Mouse (Mus musculus) lung, postnatal 25 days (tissue): ENCODE measurements around the gene Syde1.
"Not testable (repeated sequence)": the region's sequence is repeated elsewhere in the genome, so short reads cannot be mapped to it uniquely, and the experiment has no call there.

Experiments
- DNase-seq: peaks from one replicate; pipeline ENCODE4 v3.0.0; 2022; ENCODE audit warnings: low spot score

The Syde1 gene

DNA sequence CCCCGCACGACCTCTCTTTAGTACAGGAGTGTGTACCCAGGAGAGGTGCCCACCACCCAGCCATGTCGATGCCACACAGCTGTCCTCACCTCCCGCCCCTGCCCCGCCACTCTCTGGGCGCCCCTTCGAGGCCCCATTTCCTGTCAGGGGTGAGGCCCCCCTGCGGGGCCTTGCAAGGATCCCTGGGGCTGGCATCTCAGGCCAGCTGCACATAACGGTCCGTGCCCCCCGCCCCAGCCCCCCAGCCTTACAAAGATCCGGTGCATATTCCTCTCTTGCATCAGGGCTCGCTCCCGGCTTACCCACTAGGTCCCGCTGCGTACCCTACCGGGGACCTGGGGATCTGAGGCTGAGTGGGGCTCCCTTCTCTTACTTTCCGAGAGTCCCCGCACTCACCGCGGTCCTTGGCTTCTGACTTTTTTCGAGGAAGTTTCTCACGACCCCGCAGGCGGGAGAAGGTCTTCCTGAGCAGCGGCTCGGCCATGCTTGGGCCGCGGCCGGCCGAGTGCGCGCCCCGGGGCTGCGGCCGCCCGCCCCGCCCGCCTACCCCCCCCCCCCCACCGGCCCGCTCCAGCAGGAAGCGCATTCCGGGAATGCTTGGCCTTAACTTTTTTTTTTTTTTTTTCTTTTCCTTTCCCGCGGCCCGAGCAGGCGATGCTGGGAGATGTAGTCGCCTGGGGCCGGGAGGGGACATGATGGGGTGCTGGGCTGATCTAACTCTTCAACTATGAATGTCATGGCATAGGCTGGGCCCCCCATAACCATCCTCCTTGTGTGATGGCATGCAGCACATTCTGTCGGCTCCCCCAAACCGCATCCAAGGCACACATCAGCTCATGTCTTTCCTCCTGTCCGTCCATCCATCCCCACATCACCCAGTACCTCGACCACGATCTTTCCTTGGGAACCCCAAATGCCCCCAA, at the start of gene Syde1:
Gene Syde1 (minus strand): TSS at position 559 of the 923 bp plus-strand sequence.
- DNase-seq: peak; percentile 55

DNA sequence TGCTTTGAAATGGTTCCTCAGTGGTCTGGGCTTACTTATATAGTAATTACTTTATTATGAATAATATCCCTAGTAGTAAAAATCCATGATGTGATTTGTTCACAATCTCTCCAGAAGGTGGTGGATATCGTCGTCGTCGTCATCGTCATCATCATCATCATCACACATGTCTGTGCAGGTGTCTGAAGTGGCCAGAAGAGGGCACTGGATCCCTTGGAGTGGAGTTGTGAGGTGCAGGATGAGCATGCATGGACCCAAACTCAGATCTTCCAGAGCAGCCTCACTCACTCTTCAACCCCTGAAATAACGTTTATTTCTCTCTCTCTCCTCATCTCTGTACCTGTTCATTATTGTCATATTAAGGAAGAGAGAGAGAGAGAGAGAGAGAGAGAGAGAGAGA, 40.5 kb upstream of the Syde1 start:
- DNase-seq: no peak

DNA sequence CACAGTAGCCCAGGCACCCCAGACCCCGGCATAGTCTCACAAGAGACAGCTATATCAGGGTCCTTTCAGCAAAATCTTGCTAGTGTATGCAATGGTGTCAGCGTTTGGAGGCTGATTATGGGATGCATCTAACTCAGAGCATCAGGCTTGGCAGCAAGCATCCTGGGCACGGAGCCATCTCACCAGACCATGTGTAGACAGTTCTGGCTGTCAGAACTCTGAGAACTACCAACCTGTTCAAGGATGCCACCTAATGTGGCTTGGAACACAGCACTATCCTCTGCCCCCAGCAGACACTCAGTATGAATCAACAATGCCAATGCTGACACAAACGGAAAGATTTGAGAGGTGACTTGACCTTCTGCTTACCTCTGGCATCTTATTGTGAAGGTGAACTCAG, 38.4 kb upstream of the Syde1 start:
- no peak for DNase-seq

DNA sequence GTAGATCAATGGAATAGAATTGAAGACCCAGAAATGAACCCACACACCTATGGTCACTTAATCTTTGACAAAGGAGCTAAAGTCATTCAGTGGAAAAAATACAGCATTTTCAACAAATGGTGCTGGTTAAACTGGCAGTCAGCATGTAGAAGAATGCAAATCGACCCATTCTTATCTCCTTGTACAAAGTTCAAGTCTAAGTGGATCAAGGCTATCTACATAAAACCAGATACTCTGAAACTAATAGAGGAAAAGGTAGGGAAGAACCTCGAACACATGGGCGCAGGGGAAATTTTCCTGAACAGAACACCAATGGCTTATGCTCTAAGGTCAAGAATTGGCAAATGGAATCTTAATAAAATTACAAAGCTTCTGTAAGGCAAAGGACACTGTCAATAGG, 31.4 kb upstream of the Syde1 start:
- not testable (repeated sequence) for DNase-seq

DNA sequence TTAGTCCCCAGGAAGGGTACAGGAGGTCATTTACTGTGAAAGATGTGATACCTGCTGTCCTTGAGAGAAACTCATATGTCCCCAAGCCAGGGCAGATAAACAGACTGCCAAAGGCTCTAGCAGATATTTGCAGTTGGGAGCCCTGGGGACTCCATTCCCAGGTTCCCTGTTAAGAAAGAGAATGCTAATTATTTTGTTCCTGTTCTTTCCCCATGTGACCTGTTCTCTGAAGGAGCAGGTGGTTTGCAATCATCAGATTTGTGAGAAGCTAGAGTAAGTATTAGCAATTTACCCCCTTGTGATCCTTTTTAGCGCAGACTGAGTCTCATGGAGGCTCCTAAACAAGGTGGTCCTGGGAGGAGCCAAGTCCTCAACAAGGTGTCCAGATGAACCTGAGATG, 26.2 kb upstream of the Syde1 start, which contains the start of gene Olfr1357:
Gene Olfr1357 (minus strand): TSS at position 101 of the 400 bp plus-strand sequence.
- DNase-seq: no peak

DNA sequence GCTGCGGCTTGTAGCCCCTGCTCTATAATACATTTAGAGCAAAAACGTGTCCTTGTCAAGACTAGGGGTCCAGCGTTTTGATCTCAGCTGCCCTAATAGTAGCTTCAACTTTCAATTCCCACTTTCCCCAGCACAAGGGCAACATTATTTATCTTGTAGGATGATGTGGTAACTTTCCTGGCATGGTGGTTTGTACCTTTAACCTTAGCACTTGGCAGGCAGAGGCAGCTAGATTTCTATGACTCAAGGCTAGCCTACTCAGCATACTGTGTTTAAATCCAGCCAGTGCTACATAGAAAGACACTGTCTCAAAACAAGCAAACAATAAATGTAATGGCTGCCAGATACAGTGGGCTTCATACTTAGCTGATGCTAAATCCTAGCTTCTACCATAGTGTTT, 15.8 kb upstream of the Syde1 start:
- DNase-seq: no peak

DNA sequence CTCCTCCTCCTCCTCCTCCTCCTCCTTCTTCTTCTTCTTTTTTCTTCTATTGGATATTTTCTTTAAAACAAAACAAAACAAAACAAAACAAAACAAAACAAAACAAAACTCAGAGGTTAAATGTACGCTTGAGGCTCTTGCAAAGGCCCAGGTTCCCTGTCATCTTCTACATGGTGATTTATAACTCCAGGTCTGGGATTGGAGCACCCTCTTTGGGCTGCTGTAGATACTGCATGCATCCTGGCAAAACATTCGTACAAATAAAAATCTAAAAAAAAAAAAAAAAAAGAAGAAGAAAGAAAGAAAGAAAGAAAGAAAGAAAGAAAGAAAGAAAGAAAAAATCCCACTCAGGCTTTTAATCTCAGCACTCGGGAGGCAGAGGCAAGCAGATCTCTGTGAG, 13.3 kb upstream of the Syde1 start:
- peak; percentile 39 for DNase-seq

DNA sequence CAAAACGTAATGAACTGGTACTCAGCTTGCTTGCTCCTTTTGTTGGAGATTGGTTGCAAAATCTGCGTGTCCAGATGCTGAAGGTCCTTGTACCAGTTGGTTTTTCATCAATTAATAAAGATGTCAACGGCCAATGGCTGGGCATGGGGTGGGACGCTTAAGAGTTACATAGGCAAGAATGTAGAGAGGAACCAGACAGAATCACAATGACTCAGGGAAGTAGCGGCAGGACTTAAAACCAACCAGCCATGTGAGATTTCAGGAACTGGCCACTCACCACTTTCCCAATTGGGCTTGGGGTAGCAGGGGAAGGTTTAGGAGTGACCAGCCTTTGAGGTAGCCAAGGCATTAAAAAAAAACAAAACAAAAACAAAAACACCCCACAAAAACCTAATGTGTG, 8.1 kb upstream of the Syde1 start:
- no peak for DNase-seq

- no peak for DNase-seq
These were observed 2.8 kb upstream of the Syde1 start for GRCm38 (mm10) chr10:78594566-78594965.

GRCm38 (mm10) chr10:78594157-78594556, 2.4 kb upstream of the Syde1 start:
- no peak for DNase-seq

GRCm38 (mm10) chr10:78593736-78594135, 2.0 kb upstream of the Syde1 start:
- no peak for DNase-seq

DNA sequence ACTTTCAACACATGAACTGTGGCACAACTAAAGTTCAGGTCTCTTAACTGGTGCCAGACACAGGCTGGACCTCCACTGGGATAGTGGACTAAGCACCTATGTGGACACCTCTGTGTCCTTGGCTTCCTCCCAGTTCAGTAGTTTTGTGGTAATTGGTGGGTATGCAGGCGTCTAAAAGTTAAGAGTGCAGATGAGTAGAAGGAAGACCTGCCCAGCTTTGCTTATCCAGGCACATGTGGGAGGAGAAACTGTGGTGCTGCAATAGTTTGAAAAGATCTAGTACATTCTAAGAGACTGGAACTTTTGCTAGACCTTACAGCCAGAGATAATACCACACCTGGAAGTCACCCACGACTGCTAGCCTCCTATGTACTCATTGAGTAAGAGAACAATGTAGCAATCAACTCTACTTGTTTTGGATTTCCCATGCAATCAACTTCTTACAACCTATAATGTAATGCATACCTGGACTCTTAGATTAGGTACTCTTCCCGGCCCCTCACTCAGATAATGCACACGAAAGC, 1.2 kb upstream of the Syde1 start:
- no peak for DNase-seq

DNA sequence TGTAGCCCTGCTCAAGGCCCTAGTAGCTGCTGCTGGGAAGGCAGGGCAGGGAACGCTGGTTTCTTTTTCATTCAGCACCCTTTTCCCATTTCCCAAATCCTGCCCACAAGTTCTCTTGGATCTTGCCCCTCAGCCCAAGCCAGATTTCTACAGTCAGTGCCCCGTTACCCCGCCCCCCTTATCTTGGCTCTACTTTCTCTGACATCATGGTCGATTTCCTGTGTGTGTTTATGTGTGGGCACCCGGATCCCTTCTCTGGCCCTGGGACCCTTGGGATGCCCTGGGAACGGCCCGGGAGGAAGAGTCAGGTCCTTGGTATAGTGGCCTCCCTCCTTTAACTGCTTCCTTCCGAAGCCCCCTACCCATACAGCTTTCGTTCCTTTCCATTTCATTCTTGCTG, 1.0 kb downstream of the Syde1 start:
- peak; percentile 69 for DNase-seq

GRCm38 (mm10) chr10:78589901-78590300, 1.9 kb downstream of the Syde1 start:
- DNase-seq: no peak

- no peak for DNase-seq
These were observed 2.5 kb downstream of the Syde1 start for GRCm38 (mm10) chr10:78589291-78589690.

GRCm38 (mm10) chr10:78586026-78586425, 5.7 kb downstream of the Syde1 start:
- DNase-seq: no peak

- no peak for DNase-seq
These were observed 6.2 kb downstream of the Syde1 start for GRCm38 (mm10) chr10:78585606-78586005.

- no peak for DNase-seq
These were observed 6.8 kb downstream of the Syde1 start for GRCm38 (mm10) chr10:78584996-78585395.

DNA sequence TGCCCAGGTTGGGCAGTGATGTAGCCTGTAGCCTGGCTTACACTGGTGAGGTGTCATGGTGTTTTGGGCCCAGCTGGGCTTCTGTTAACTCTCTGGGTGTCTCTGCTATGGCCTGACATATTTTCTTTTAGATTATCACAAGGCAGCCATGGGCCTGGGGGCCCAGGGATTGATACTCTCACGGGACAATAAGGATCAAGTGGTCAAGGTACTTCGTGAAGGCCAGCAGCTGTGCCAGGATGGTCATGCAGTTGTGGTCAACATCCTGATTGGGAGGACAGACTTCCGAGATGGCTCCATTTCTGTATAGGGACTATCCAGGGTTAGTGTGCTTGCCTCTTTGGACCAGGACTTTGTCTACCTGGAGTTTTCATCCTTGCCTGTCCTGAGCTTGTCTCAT, 7.8 kb downstream of the Syde1 start:
- no peak for DNase-seq

GRCm38 (mm10) chr10:78583347-78583746, 8.4 kb downstream of the Syde1 start:
- no peak for DNase-seq

DNA sequence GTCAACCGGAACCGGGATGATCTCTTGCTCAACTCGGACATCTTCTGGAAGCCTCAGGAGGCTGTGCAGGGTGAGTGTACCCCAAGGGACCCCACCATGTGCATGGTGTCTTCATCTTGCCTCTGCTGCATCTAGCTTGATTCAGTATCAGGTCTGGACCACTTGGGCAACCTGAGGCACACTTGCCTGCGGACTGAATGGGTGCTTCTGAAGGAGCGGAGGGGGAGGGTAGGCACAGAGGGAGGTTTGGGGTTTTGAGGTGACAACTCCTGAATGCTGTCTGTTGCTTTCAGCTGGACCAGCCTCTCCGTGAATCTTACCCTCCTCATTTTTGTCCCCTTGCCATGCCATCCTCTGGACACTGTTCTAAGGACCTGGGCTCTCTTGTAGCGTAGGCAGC, 10.6 kb downstream of the Syde1 start:
- DNase-seq: no peak

GRCm38 (mm10) chr10:78578204-78578603, 13.6 kb downstream of the Syde1 start:
- no peak for DNase-seq

DNA sequence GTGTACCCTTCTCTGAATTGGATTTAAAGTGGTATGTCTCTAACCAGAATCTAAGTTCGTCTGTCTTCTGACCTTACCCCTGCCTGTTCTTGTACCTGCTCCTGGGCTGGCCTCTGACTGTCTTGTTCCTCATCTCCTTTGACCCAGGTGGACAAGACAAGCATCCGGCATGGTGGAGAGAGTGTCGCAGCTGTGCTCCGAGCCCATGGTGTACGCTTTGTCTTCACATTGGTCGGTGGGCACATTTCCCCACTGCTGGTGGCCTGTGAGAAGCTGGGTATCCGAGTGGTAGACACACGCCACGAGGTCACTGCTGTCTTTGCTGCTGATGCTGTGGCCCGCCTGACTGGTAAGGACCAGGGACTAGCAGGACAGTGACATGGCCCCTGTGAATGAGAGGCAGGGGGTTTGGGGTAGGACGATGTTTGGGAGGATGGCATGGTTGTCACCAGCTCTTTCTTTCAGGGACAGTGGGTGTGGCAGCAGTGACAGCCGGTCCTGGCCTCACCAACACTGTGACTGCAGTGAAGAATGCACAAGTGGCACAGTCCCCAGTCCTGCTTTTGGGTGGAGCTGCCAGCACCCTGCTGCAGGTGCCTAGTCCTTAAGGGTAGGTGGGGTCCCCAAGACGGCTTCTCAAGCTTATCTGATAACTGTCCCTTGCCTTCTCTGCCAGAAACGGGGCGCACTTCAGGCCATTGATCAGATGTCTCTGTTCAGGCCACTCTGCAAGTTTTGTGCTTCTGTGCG, 15.2 kb downstream of the Syde1 start:
- no peak for DNase-seq
